ENCODE assay signal across 11 mouse cellular contexts in the genomic region with DNA sequence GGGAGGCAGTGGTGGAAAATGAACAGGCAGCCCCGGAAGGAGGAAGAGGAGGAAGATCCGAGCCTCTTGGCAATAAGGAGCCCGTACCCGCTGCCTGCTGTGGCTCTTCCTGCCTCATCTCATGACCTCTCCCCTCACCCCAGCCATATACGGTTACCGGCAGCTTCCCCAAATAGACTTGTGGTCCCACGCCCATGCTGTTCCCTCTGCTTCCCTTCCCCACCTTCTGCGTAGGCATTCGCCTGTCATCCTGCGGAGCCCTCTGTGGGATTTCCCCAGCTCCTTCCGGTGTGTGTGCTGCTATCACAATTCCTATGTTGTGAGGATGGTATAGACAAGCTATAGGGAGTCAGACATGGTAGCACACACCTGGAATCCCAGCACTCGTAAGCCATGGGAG. TPM values are rescaled to one million over a fixed set of nuclear protein-coding genes. Genes with fewer than 3 reads are reported as not detected.
DNase-seq lines count a peak whose midpoint lies in the region; ATAC-seq lines count a peak whose summit lies in the region.
"Had no signal": no experiment of that assay in that cellular context is flagged by ENCODE, and none has a peak within 500 bp of the region (broad histone marks: within the 10 kb centered on the region; RNA-seq: fewer than 3 reads in every experiment).

No protein-coding gene starts in this region.

- peak overlapping the region; percentile 2; the same call in 1 of the 2 replicates for H3K27ac ChIP-seq in heart, embryonic 13.5 days (replicated peaks)
- 0 out of 2 replicates have a peak overlapping the region, but pooled peaks have one; percentile 1 for H3K27ac ChIP-seq in lung, embryonic 15.5 days
- H3K27ac ChIP-seq: hindbrain, embryonic 14.5 days; limb, embryonic 12.5 days had no signal

- ATAC-seq in frontal cortex, adult (ENCODE audit: low TSS enrichment) = peak; percentile 22; the same call in 1 of the 2 replicates
- ATAC-seq in heart, embryonic 13.5 days (ENCODE audit: extremely low read depth, insufficient number of reproducible peaks, low FRiP score, low TSS enrichment) = no peak
- ATAC-seq in lung, embryonic 15.5 days (ENCODE audit: borderline replicate concordance, extremely low read depth, low FRiP score, low TSS enrichment) = no peak
- no peak for ATAC-seq in cerebellum, adult (ENCODE audit: insufficient number of reproducible peaks, low FRiP score, low TSS enrichment)

- no peak for DNase-seq in frontal cortex, postnatal 10 days (ENCODE audit: low spot score in 2 of 2)
- DNase-seq in adrenal gland, postnatal 36 days = peak; percentile 27 to 38
- DNase-seq in thymus, postnatal 0 days (ENCODE audit: low spot score) = no peak
- no peak for DNase-seq in frontal cortex, postnatal 25 days (ENCODE audit: low spot score in 2 of 2)

- no peak overlapping the region for H3K9ac ChIP-seq in heart, embryonic 13.5 days
- H3K9ac ChIP-seq in lung, embryonic 15.5 days = no peak overlapping the region
- H3K9ac ChIP-seq: hindbrain, embryonic 14.5 days; limb, embryonic 12.5 days had no signal

- H3K27me3 ChIP-seq in heart, embryonic 13.5 days (replicated peaks) = peaks cover 3% of the 10 kb centered on the region; the same call in 1 of the 2 replicates
- H3K27me3 ChIP-seq in lung, embryonic 15.5 days = peaks cover 5% of the 10 kb centered on the region; the same call in 1 of the 2 replicates

- H3K9me3 ChIP-seq in heart, embryonic 13.5 days = no peaks in the 10 kb centered on the region
- no peaks in the 10 kb centered on the region for H3K9me3 ChIP-seq in lung, embryonic 15.5 days
- H3K9me3 ChIP-seq: limb, embryonic 12.5 days had no signal

- H3K4me2 ChIP-seq in heart, embryonic 13.5 days = peak overlapping the region; percentile 98
- no peak overlapping the region for H3K4me2 ChIP-seq in lung, embryonic 15.5 days
- H3K4me2 ChIP-seq: hindbrain, embryonic 14.5 days had no signal

- 53% methylated on average over 12 of the region's 12 CpGs for WGBS in heart, embryonic 13.5 days
- 70% methylated on average over 12 of the region's 12 CpGs for WGBS in lung, embryonic 15.5 days

- H3K36me3 ChIP-seq in heart, embryonic 13.5 days = peaks cover 50% of the 10 kb centered on the region
- 0 out of 2 replicates have a peak, but pooled peaks cover 2% of the 10 kb centered on the region for H3K36me3 ChIP-seq in lung, embryonic 15.5 days
- H3K36me3 ChIP-seq: limb, embryonic 12.5 days had no signal

- no peak overlapping the region for H3K4me3 ChIP-seq in heart, embryonic 13.5 days
- no peak overlapping the region for H3K4me3 ChIP-seq in lung, embryonic 15.5 days
- H3K4me3 ChIP-seq: limb, embryonic 12.5 days had no signal

- H3K4me1 ChIP-seq in heart, embryonic 13.5 days = peaks cover 46% of the 10 kb centered on the region
- peaks cover 41% of the 10 kb centered on the region for H3K4me1 ChIP-seq in lung, embryonic 15.5 days

RNA-seq across cellular contexts. Expression of a gene that starts 2.2 kb away (rescaled TPM):
- not detected for total RNA-seq in adrenal gland, postnatal 36 days (2021)
- polyA plus RNA-seq in heart, embryonic 13.5 days (2015; fragmentation: Nextera tagmentation; extraction: Ambion mirVana) = not detected in 2 replicates
- not detected in 2 replicates for polyA plus RNA-seq in lung, embryonic 15.5 days (2015; fragmentation: Nextera tagmentation; extraction: Ambion mirVana)
- not detected in 2 replicates for polyA plus RNA-seq in thymus, postnatal 0 days (2015; fragmentation: Nextera tagmentation; extraction: Ambion mirVana)
- total RNA-seq: CH12.LX had no signal
- polyA plus RNA-seq: hindbrain, embryonic 14.5 days; limb, embryonic 12.5 days had no signal

RNA-seq across cellular contexts. Expression of a gene that starts 5.0 kb away (rescaled TPM):
- 100 to 1,000 TPM in 1 of 2 experiments, 10 to 100 TPM in 1; 98.6 to 132 TPM for total RNA-seq in adrenal gland, postnatal 36 days (2021)
- 50.3 and 53.6 TPM in 2 replicates for polyA plus RNA-seq in heart, embryonic 13.5 days (2015; fragmentation: Nextera tagmentation; extraction: Ambion mirVana)
- polyA plus RNA-seq in lung, embryonic 15.5 days (2015; fragmentation: Nextera tagmentation; extraction: Ambion mirVana) = 18.8 and 20.0 TPM in 2 replicates
- 5.6 and 5.8 TPM in 2 replicates for polyA plus RNA-seq in thymus, postnatal 0 days (2015; fragmentation: Nextera tagmentation; extraction: Ambion mirVana)

RNA-seq across cellular contexts. Expression of a gene that starts 15.0 kb away (rescaled TPM):
- total RNA-seq in adrenal gland, postnatal 36 days (2021) = not detected
- polyA plus RNA-seq in heart, embryonic 13.5 days (2015; fragmentation: Nextera tagmentation; extraction: Ambion mirVana) = 0.87 and 1.8 TPM in 2 replicates
- polyA plus RNA-seq in lung, embryonic 15.5 days (2015; fragmentation: Nextera tagmentation; extraction: Ambion mirVana) = 0.44 and 0.52 TPM in 2 replicates
- 0.08 and 0.66 TPM in 2 replicates for polyA plus RNA-seq in thymus, postnatal 0 days (2015; fragmentation: Nextera tagmentation; extraction: Ambion mirVana)
- total RNA-seq: CH12.LX had no signal
- polyA plus RNA-seq: hindbrain, embryonic 14.5 days had no signal

RNA-seq across cellular contexts. Expression of a gene that starts 46.4 kb away (rescaled TPM):
- total RNA-seq in adrenal gland, postnatal 36 days (2021) = 10 to 100 TPM in 1 of 2 experiments, 1 to 10 TPM in 1; 5.3 to 17.3 TPM
- 2.9 and 3.8 TPM in 2 replicates for polyA plus RNA-seq in heart, embryonic 13.5 days (2015; fragmentation: Nextera tagmentation; extraction: Ambion mirVana)
- 3.8 and 3.9 TPM in 2 replicates for polyA plus RNA-seq in lung, embryonic 15.5 days (2015; fragmentation: Nextera tagmentation; extraction: Ambion mirVana)
- 0.34 and 0.41 TPM in 2 replicates for polyA plus RNA-seq in thymus, postnatal 0 days (2015; fragmentation: Nextera tagmentation; extraction: Ambion mirVana)

RNA-seq across cellular contexts. Expression of a gene that starts 59.5 kb away (rescaled TPM):
- 10 to 100 TPM; 40.3 to 48.6 TPM for total RNA-seq in adrenal gland, postnatal 36 days (2021)
- polyA plus RNA-seq in heart, embryonic 13.5 days (2015; fragmentation: Nextera tagmentation; extraction: Ambion mirVana) = 2.7 and 2.9 TPM in 2 replicates
- polyA plus RNA-seq in lung, embryonic 15.5 days (2015; fragmentation: Nextera tagmentation; extraction: Ambion mirVana) = 0.59 and 0.63 TPM in 2 replicates
- 7.4 and 8.0 TPM in 2 replicates for polyA plus RNA-seq in thymus, postnatal 0 days (2015; fragmentation: Nextera tagmentation; extraction: Ambion mirVana)
- total RNA-seq: CH12.LX had no signal

Comparison
In these comparisons a context has a peak if more than half of its experiments do, and no peak if none do; other contexts are left out.
1. DNase-seq: peak in adrenal gland, postnatal 36 days (2 of 2); none in frontal cortex, postnatal 10 days (0 of 2), thymus, postnatal 0 days (single experiment) and frontal cortex, postnatal 25 days (0 of 2).